Mouse (Mus musculus): Measurements from ENCODE around the gene Arpin. TPM values are rescaled to one million over a fixed set of nuclear protein-coding genes. Genes with fewer than 3 reads are reported as not detected.
A peak's percentile ranks its signal among the peaks of the same experiment; 100 is the strongest.

Arpin gene
- 19.8 and 22.2 TPM in 2 replicates for polyA plus RNA-seq (2015; fragmentation: Nextera tagmentation; extraction: Ambion mirVana)

- Histone ChIP-seq H3K4me2 (peak within 1 kb of the TSS; percentile 85), H3K27me3 (replicated peaks) (no peaks in the 10 kb centered on the region), H3K9me3 (replicated peaks) (no peaks in the 10 kb centered on the region), H3K4me3 (replicated peaks) (peak within 1 kb of the TSS; percentile 53), H3K27ac (replicated peaks) (peak within 1 kb of the TSS; percentile 68), H3K36me3 (no peaks in the 10 kb centered on the region), H3K9ac (replicated peaks) (peak within 1 kb of the TSS; percentile 64), H3K4me1 (peaks cover 21% of the 10 kb centered on the region)
- peak; percentile 81 for ATAC-seq (ENCODE audit: low FRiP score)
- 1% methylated on average over 32 of the region's 32 CpGs for WGBS
Observed at GRCm38 (mm10) chr7:79934862-79935510, at the start of gene Arpin. Arpin (minus strand) TSS chr7:79935359.

- H3K27me3 ChIP-seq (replicated peaks): no peaks in the 10 kb centered on the region
- no peaks in the 10 kb centered on the region for H3K36me3 ChIP-seq
- no peak overlapping the region for H3K27ac ChIP-seq (replicated peaks)
- WGBS: 95% methylated on average over 2 of the region's 2 CpGs
- no peak overlapping the region for H3K9ac ChIP-seq (replicated peaks)
- no peak overlapping the region for H3K4me2 ChIP-seq
- ATAC-seq (ENCODE audit: low FRiP score): no peak
- H3K4me1 ChIP-seq: no peaks in the 10 kb centered on the region
- no peak overlapping the region for H3K4me3 ChIP-seq (replicated peaks)
- H3K9me3 ChIP-seq (replicated peaks): no peaks in the 10 kb centered on the region
Observed at GRCm38 (mm10) chr7:79975316-79975715, 40.2 kb upstream of the Arpin start.

GRCm38 (mm10) chr7:79972195-79972594 is 37.0 kb upstream of the Arpin start:
- Histone ChIP-seq H3K4me1 (no peaks in the 10 kb centered on the region), H3K4me2 (no peak overlapping the region), H3K4me3 (replicated peaks) (no peak overlapping the region), H3K9ac (replicated peaks) (no peak overlapping the region), H3K27me3 (replicated peaks) (no peaks in the 10 kb centered on the region), H3K9me3 (replicated peaks) (no peaks in the 10 kb centered on the region), H3K36me3 (no peaks in the 10 kb centered on the region), H3K27ac (replicated peaks) (no peak overlapping the region)
- ATAC-seq (ENCODE audit: low FRiP score): no peak
- WGBS: 86% methylated on average over 5 of the region's 5 CpGs

GRCm38 (mm10) chr7:79970336-79970735 is 35.2 kb upstream of the Arpin start:
- no peaks in the 10 kb centered on the region for H3K4me1 ChIP-seq
- no peak overlapping the region for H3K4me2 ChIP-seq
- WGBS: 69% methylated on average over 1 of the region's 1 CpGs
- no peak overlapping the region for H3K27ac ChIP-seq (replicated peaks)
- no peak overlapping the region for H3K9ac ChIP-seq (replicated peaks)
- H3K27me3 ChIP-seq (replicated peaks): no peaks in the 10 kb centered on the region
- no peaks in the 10 kb centered on the region for H3K36me3 ChIP-seq
- H3K9me3 ChIP-seq (replicated peaks): no peaks in the 10 kb centered on the region
- ATAC-seq (ENCODE audit: low FRiP score): no peak
- H3K4me3 ChIP-seq (replicated peaks): no peak overlapping the region

- no peak overlapping the region for H3K27ac ChIP-seq (replicated peaks)
- no peak overlapping the region for H3K4me3 ChIP-seq (replicated peaks)
- H3K4me2 ChIP-seq: no peak overlapping the region
- H3K9ac ChIP-seq (replicated peaks): no peak overlapping the region
- no peaks in the 10 kb centered on the region for H3K27me3 ChIP-seq (replicated peaks)
- 88% methylated on average over 6 of the region's 6 CpGs for WGBS
- H3K36me3 ChIP-seq: no peaks in the 10 kb centered on the region
- no peaks in the 10 kb centered on the region for H3K9me3 ChIP-seq (replicated peaks)
- ATAC-seq (ENCODE audit: low FRiP score): no peak
- H3K4me1 ChIP-seq: no peaks in the 10 kb centered on the region
Observed at GRCm38 (mm10) chr7:79968326-79968725, 33.2 kb upstream of the Arpin start.

GRCm38 (mm10) chr7:79961600-79961999 is 26.4 kb upstream of the Arpin start:
- no peaks in the 10 kb centered on the region for H3K9me3 ChIP-seq (replicated peaks)
- 58% methylated on average over 1 of the region's 1 CpGs for WGBS
- no peak overlapping the region for H3K4me3 ChIP-seq (replicated peaks)
- H3K27ac ChIP-seq (replicated peaks): no peak overlapping the region
- no peaks in the 10 kb centered on the region for H3K27me3 ChIP-seq (replicated peaks)
- no peaks in the 10 kb centered on the region for H3K36me3 ChIP-seq
- no peak overlapping the region for H3K9ac ChIP-seq (replicated peaks)
- no peak for ATAC-seq (ENCODE audit: low FRiP score)
- H3K4me1 ChIP-seq: no peaks in the 10 kb centered on the region
- no peak overlapping the region for H3K4me2 ChIP-seq

GRCm38 (mm10) chr7:79956131-79956530 is 21.0 kb upstream of the Arpin start:
- Histone ChIP-seq H3K9ac (replicated peaks) (no peak overlapping the region), H3K4me1 (no peaks in the 10 kb centered on the region), H3K4me3 (replicated peaks) (no peak overlapping the region), H3K9me3 (replicated peaks) (no peaks in the 10 kb centered on the region), H3K27ac (replicated peaks) (no peak overlapping the region), H3K4me2 (no peak overlapping the region), H3K27me3 (replicated peaks) (no peaks in the 10 kb centered on the region), H3K36me3 (no peaks in the 10 kb centered on the region)
- no peak for ATAC-seq (ENCODE audit: low FRiP score)
- WGBS: 100% methylated on average over 1 of the region's 1 CpGs

- no peak for ATAC-seq (ENCODE audit: low FRiP score)
- Histone ChIP-seq H3K27me3 (replicated peaks) (no peaks in the 10 kb centered on the region), H3K4me1 (no peaks in the 10 kb centered on the region), H3K27ac (replicated peaks) (no peak overlapping the region), H3K4me2 (no peak overlapping the region), H3K36me3 (no peaks in the 10 kb centered on the region), H3K9ac (replicated peaks) (no peak overlapping the region), H3K4me3 (replicated peaks) (no peak overlapping the region), H3K9me3 (replicated peaks) (no peaks in the 10 kb centered on the region)
- WGBS: 100% methylated on average over 1 of the region's 1 CpGs
Observed at GRCm38 (mm10) chr7:79954890-79955289, 19.7 kb upstream of the Arpin start.

- WGBS: 79% methylated on average over 3 of the region's 3 CpGs
- H3K9me3 ChIP-seq (replicated peaks): no peaks in the 10 kb centered on the region
- H3K27ac ChIP-seq (replicated peaks): no peak overlapping the region
- no peak for ATAC-seq (ENCODE audit: low FRiP score)
- H3K36me3 ChIP-seq: no peaks in the 10 kb centered on the region
- no peaks in the 10 kb centered on the region for H3K4me1 ChIP-seq
- H3K4me2 ChIP-seq: no peak overlapping the region
- H3K9ac ChIP-seq (replicated peaks): no peak overlapping the region
- H3K27me3 ChIP-seq (replicated peaks): no peaks in the 10 kb centered on the region
- H3K4me3 ChIP-seq (replicated peaks): no peak overlapping the region
Observed at GRCm38 (mm10) chr7:79951038-79951437, 15.9 kb upstream of the Arpin start.

- Histone ChIP-seq H3K9me3 (replicated peaks) (no peaks in the 10 kb centered on the region), H3K9ac (replicated peaks) (no peak overlapping the region), H3K27ac (replicated peaks) (no peak overlapping the region), H3K4me3 (replicated peaks) (no peak overlapping the region), H3K27me3 (replicated peaks) (no peaks in the 10 kb centered on the region), H3K4me1 (no peaks in the 10 kb centered on the region), H3K4me2 (no peak overlapping the region), H3K36me3 (no peaks in the 10 kb centered on the region)
- WGBS: 85% methylated on average over 6 of the region's 6 CpGs
- ATAC-seq (ENCODE audit: low FRiP score): no peak
Observed at GRCm38 (mm10) chr7:79950236-79950635, 15.1 kb upstream of the Arpin start.

GRCm38 (mm10) chr7:79935511-79936205 is 499 bp upstream of the Arpin start:
- Histone ChIP-seq H3K4me3 (replicated peaks) (peak overlapping the region; percentile 53), H3K36me3 (no peaks in the 10 kb centered on the region), H3K4me2 (peak overlapping the region; percentile 85), H3K9ac (replicated peaks) (peak overlapping the region; percentile 64), H3K27ac (replicated peaks) (peak overlapping the region; percentile 68), H3K9me3 (replicated peaks) (no peaks in the 10 kb centered on the region), H3K27me3 (replicated peaks) (no peaks in the 10 kb centered on the region), H3K4me1 (peaks cover 21% of the 10 kb centered on the region)
- peak; percentile 30; the same call in 1 of the 2 replicates for ATAC-seq (ENCODE audit: low FRiP score)
- WGBS: 6% methylated on average over 19 of the region's 19 CpGs

GRCm38 (mm10) chr7:79934461-79934860 is 698 bp downstream of the Arpin start:
- WGBS: 26% methylated on average over 5 of the region's 5 CpGs
- Histone ChIP-seq H3K9ac (replicated peaks) (peak overlapping the region; percentile 64), H3K9me3 (replicated peaks) (no peaks in the 10 kb centered on the region), H3K4me3 (replicated peaks) (peak overlapping the region; percentile 53), H3K4me2 (peak overlapping the region; percentile 85), H3K27me3 (replicated peaks) (no peaks in the 10 kb centered on the region), H3K27ac (replicated peaks) (peak overlapping the region; percentile 68), H3K4me1 (peaks cover 21% of the 10 kb centered on the region), H3K36me3 (no peaks in the 10 kb centered on the region)
- ATAC-seq (ENCODE audit: low FRiP score): 0 out of 2 replicates have a peak, but pooled peaks have one; percentile 21

Measured in neural tube, embryonic 15.5 days (tissue).